Mouse (Mus musculus): Measurements from ENCODE around the gene Pxylp1.
"Not testable (repeated sequence)": the region's sequence is repeated elsewhere in the genome, so short reads cannot be mapped to it uniquely, and the experiment has no call there.

Gene Pxylp1

GRCm38 (mm10) chr9:96892546-96892945 lies at the start of gene Pxylp1:
TSS of gene Pxylp1 (minus strand) at chr9:96892669.
- DNase-seq (ENCODE audit: low spot score in 2 of 2): no peak

GRCm38 (mm10) chr9:96938887-96939286 lies 46.4 kb upstream of the Pxylp1 start:
- DNase-seq (ENCODE audit: low spot score in 2 of 2): no peak

GRCm38 (mm10) chr9:96936427-96936826 lies 44.0 kb upstream of the Pxylp1 start:
- not testable (repeated sequence) for DNase-seq (ENCODE audit: low spot score in 2 of 2)

GRCm38 (mm10) chr9:96935556-96936300 lies 43.3 kb upstream of the Pxylp1 start:
- DNase-seq (ENCODE audit: low spot score in 2 of 2): no peak

- no peak for DNase-seq (ENCODE audit: low spot score in 2 of 2)
Measured at GRCm38 (mm10) chr9:96934816-96935215, 42.3 kb upstream of the Pxylp1 start.

- no peak for DNase-seq (ENCODE audit: low spot score in 2 of 2)
Measured at GRCm38 (mm10) chr9:96932751-96933150, 40.3 kb upstream of the Pxylp1 start.

GRCm38 (mm10) chr9:96923577-96924316 lies 31.3 kb upstream of the Pxylp1 start:
- no peak for DNase-seq (ENCODE audit: low spot score in 2 of 2)

- DNase-seq (ENCODE audit: low spot score in 2 of 2): no peak
Measured at GRCm38 (mm10) chr9:96923119-96923518, 30.6 kb upstream of the Pxylp1 start.

- DNase-seq (ENCODE audit: low spot score in 2 of 2): peak; percentile 99
Measured at GRCm38 (mm10) chr9:96916620-96917538, 24.4 kb upstream of the Pxylp1 start.

GRCm38 (mm10) chr9:96916076-96916475 lies 23.6 kb upstream of the Pxylp1 start:
- DNase-seq (ENCODE audit: low spot score in 2 of 2): no peak

- no peak for DNase-seq (ENCODE audit: low spot score in 2 of 2)
Measured at GRCm38 (mm10) chr9:96914851-96915250, 22.4 kb upstream of the Pxylp1 start.

- no peak for DNase-seq (ENCODE audit: low spot score in 2 of 2)
Measured at GRCm38 (mm10) chr9:96914005-96914404, 21.5 kb upstream of the Pxylp1 start.

- DNase-seq (ENCODE audit: low spot score in 2 of 2): no peak
Measured at GRCm38 (mm10) chr9:96909503-96909902, 17.0 kb upstream of the Pxylp1 start.

- no peak for DNase-seq (ENCODE audit: low spot score in 2 of 2)
Measured at GRCm38 (mm10) chr9:96908737-96909136, 16.3 kb upstream of the Pxylp1 start.

- DNase-seq (ENCODE audit: low spot score in 2 of 2): no peak
Measured at GRCm38 (mm10) chr9:96904360-96905355, 12.2 kb upstream of the Pxylp1 start.

GRCm38 (mm10) chr9:96899717-96900116 lies 7.2 kb upstream of the Pxylp1 start:
- DNase-seq (ENCODE audit: low spot score in 2 of 2): no peak

GRCm38 (mm10) chr9:96899004-96899403 lies 6.5 kb upstream of the Pxylp1 start:
- no peak for DNase-seq (ENCODE audit: low spot score in 2 of 2)

GRCm38 (mm10) chr9:96896690-96897089 lies 4.2 kb upstream of the Pxylp1 start:
- DNase-seq (ENCODE audit: low spot score in 2 of 2): no peak

GRCm38 (mm10) chr9:96893582-96893981 lies 1.1 kb upstream of the Pxylp1 start:
- no peak for DNase-seq (ENCODE audit: low spot score in 2 of 2)

All from frontal cortex, postnatal 25 days (tissue).